Mouse (Mus musculus) liver, embryonic 16.5 days (tissue): Measurements from ENCODE around the gene Aqp7. TPM values are rescaled to one million over a fixed set of nuclear protein-coding genes. Genes with fewer than 3 reads are reported as not detected.

Source experiments
- ATAC-seq: fragments of 200-750 bp; cut with Nextera tagmentation; 2 replicates; pipeline ENCODE4 v1.8.0; 2017; ENCODE audit warnings: low read depth, mild to moderate bottlenecking, moderate number of reproducible peaks, moderate library complexity
- H3K27ac ChIP-seq: fragments of 300-500 bp; sonication (generic); 2 replicates; pipeline ENCODE4 v1.5.1; 2014; ENCODE audit warnings: mild to moderate bottlenecking, low read length
- H3K27me3 ChIP-seq: fragments of 300-500 bp; sonication (generic); 2 replicates; pipeline ENCODE4 v1.6.1; 2014; ENCODE audit warnings: low read depth, low read length, mixed read lengths; ENCODE audit not compliant: control insufficient read depth, insufficient read depth
- H3K36me3 ChIP-seq: fragments of 300-500 bp; sonication (generic); 2 replicates; pipeline ENCODE4 v1.6.1; 2014; ENCODE audit warnings: mild to moderate bottlenecking; ENCODE audit not compliant: control insufficient read depth, insufficient read depth
- H3K4me1 ChIP-seq: fragments of 300-500 bp; sonication (generic); 2 replicates; pipeline ENCODE4 v1.6.1; 2014; ENCODE audit warnings: low read depth, low read length, mixed read lengths; ENCODE audit not compliant: control insufficient read depth
- H3K4me2 ChIP-seq: fragments of 300-500 bp; sonication (generic); 2 replicates; pipeline ENCODE4 v1.6.1; 2014; ENCODE audit warnings: low read depth, low read length, mixed read lengths
- H3K4me3 ChIP-seq: fragments of 300-500 bp; sonication (generic); 2 replicates; pipeline ENCODE4 v1.5.1; 2014; ENCODE audit warnings: low read depth, mild to moderate bottlenecking, low read length
- H3K9ac ChIP-seq: fragments of 300-500 bp; sonication (generic); 2 replicates; pipeline ENCODE4 v1.6.1; 2014; ENCODE audit warnings: low read depth, low read length
- H3K9me3 ChIP-seq: fragments of 300-500 bp; sonication (generic); replicated peaks from 2 replicates; pipeline ENCODE4 v1.6.1; 2016; ENCODE audit warnings: low read length; ENCODE audit not compliant: control insufficient read depth
- WGBS: fragments of 180-500 bp; shearing (Covaris S2); extraction: QIAGEN DNeasy Blood & Tissue Kit; methylation state at CpG from one replicate; pipeline ENCODE4 v1.1.7; 2014; ENCODE audit not compliant: insufficient replicate concordance; 5-methylcytosine and 5-hydroxymethylcytosine counted together
- microRNA-seq: library from miRNA; unstranded; fragments of <30 nt; microRNA quantifications from one replicate; pipeline ENCODE4, GENCODE M21; 2016
- polyA plus RNA-seq: library from polyadenylated mRNA; unstranded; fragments of >200 nt; fragmentation: Nextera tagmentation; extraction: Ambion mirVana; gene quantifications from 2 replicates; pipeline ENCODE4 v1.2.1, GENCODE M21; 2015

The Aqp7 gene
- polyA plus RNA-seq, 1 experiment from 2014 or later: 1.1 TPM

DNA sequence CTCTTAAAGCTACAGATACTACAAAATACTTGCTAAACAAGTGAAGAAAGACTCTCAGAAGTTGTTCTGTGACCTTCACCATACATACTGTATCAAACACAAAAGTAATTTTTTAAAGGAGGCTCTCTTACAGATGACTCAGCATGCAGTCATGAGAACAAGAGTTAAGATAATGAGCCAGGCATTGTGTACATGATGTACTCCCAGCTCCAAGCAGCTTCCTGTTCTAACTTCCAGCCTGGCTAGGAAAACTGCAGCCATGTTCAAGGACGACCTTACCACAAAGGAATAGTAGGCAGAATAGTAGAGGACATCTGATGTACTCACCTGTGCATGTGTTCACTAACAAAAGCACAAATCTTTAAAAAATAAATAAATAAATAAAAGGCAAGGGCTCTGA, 47.7 kb downstream of the Aqp7 start:
- no peaks in the 10 kb centered on the region for H3K9me3 ChIP-seq
- H3K36me3 ChIP-seq: peaks cover 74% of the 10 kb centered on the region
- H3K9ac ChIP-seq: no peak overlapping the region
- peaks cover 25% of the 10 kb centered on the region for H3K4me1 ChIP-seq
- H3K27ac ChIP-seq: no peak overlapping the region
- no peak overlapping the region for H3K4me2 ChIP-seq
- 45% methylated on average over 1 of the region's 1 CpGs for WGBS
- no peak overlapping the region for H3K4me3 ChIP-seq
- H3K27me3 ChIP-seq: no peaks in the 10 kb centered on the region
- ATAC-seq: no peak

DNA sequence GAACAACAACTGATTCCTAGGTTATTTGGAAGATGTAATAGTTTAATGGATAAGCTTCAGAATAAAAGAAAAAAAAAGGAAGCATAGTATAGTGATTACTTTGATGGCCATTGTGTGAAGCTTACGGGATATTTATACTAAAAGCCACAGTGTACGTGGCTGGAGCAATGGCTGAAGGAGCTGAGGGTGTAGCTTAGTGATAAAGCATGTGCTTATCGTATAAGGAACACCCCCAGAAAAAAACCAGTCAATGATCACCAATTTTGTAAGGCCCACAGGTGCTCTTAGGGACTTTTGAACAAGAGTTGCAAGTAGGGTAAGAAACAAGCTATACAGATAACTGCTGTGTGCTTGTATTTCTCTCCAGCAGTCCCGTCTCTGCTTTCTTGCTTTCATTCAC, 50.0 kb downstream of the Aqp7 start:
- no peaks in the 10 kb centered on the region for H3K9me3 ChIP-seq
- H3K4me1 ChIP-seq: peaks cover 27% of the 10 kb centered on the region
- H3K4me2 ChIP-seq: peak overlapping the region; percentile 4; the same call in 1 of the 2 replicates
- H3K4me3 ChIP-seq: no peak overlapping the region
- no peaks in the 10 kb centered on the region for H3K27me3 ChIP-seq
- ATAC-seq: peak; percentile 81
- peaks cover 70% of the 10 kb centered on the region for H3K36me3 ChIP-seq
- peak overlapping the region; percentile 44 for H3K27ac ChIP-seq
- WGBS: 38% methylated on average over 4 of the region's 4 CpGs
- no peak overlapping the region for H3K9ac ChIP-seq

DNA sequence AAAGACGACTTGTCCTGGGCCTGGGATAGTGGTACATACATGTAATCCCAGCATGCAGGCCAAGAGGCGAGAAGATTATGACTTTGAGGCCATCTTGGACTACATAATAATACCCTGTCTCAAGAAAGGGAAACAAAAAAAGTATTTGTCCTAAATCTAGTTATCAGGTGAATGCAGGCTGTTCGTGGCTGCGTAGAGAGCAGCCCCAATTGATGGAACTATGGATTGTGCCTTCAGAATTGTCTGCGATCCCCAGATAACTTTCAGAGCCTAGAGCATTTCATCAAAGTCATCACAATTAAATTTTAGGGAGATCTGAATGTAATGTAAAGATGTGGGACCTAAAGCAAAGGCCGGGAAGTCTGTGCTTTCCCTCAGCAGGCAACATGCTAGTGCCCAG, 51.6 kb downstream of the Aqp7 start:
- H3K27ac ChIP-seq: no peak overlapping the region
- ATAC-seq: peak; percentile 56
- H3K27me3 ChIP-seq: no peaks in the 10 kb centered on the region
- 59% methylated on average over 6 of the region's 6 CpGs for WGBS
- no peak overlapping the region for H3K9ac ChIP-seq
- no peak overlapping the region for H3K4me3 ChIP-seq
- H3K4me1 ChIP-seq: peaks cover 27% of the 10 kb centered on the region
- H3K9me3 ChIP-seq: no peaks in the 10 kb centered on the region
- H3K4me2 ChIP-seq: no peak overlapping the region
- H3K36me3 ChIP-seq: peaks cover 67% of the 10 kb centered on the region

DNA sequence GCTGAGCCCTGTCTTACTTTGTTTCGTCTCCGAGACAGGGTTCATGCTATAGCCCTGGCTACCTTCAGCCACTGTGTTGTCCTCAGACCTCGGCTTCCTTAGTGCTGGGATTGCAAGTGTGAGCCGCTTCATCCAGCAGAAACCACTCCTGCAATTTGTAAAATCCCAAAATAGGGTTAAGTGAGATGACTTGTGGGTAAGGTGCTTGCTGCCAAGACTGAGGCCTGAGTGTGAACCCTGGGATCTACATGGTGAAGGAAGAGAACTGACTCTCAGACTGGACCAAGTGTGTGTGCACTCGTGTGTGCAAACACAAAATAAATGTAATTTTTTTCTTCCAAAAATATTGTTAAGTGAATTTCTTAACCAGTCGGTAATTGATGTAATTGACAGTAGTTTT, 58.3 kb downstream of the Aqp7 start:
- no peaks in the 10 kb centered on the region for H3K4me1 ChIP-seq
- H3K27me3 ChIP-seq: no peaks in the 10 kb centered on the region
- WGBS: 80% methylated on average over 6 of the region's 6 CpGs
- H3K9ac ChIP-seq: no peak overlapping the region
- H3K27ac ChIP-seq: no peak overlapping the region
- peaks cover 64% of the 10 kb centered on the region for H3K36me3 ChIP-seq
- no peak for ATAC-seq
- H3K9me3 ChIP-seq: no peaks in the 10 kb centered on the region
- no peak overlapping the region for H3K4me3 ChIP-seq
- no peak overlapping the region for H3K4me2 ChIP-seq

DNA sequence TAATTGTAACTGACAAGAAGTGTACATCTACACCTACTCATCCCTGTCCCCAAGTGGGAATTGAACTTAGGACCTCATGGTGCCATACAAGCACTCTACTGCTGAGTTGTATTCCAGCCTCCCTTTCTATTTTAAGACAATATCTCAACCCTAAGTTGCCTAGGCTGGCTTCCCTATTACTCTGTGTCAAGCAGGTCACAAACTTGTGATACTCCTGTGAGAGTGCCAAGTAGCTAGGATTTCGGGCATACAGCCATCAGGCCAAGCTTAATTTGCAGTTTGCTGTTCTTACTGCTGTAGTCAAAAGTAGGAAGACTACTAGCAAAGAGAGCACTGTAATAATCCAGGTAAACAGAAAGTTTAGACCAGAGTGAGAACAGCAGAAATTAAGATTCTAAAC, 64.3 kb downstream of the Aqp7 start:
- Histone ChIP-seq H3K27ac (no peak overlapping the region), H3K4me1 (no peaks in the 10 kb centered on the region), H3K9me3 (no peaks in the 10 kb centered on the region), H3K4me3 (no peak overlapping the region), H3K27me3 (no peaks in the 10 kb centered on the region), H3K4me2 (no peak overlapping the region), H3K9ac (no peak overlapping the region), H3K36me3 (peaks cover 36% of the 10 kb centered on the region)
- WGBS: 56% methylated on average over 1 of the region's 1 CpGs
- ATAC-seq: no peak

Small RNAs within 50 kb of the gene (microRNA-seq; reads per million reads assigned to microRNA genes)
- 3.2 reads per million, percentile 10 among the genes with 10 or more reads in this experiment for gene Mir3094

Other genes starting within 250 kb of the Aqp7 start
- gene B4galt1, start 194.1 kb downstream of the Aqp7 start, polyA plus RNA-seq: 29.7 and 32.6 TPM in 2 replicates
- gene Spink4, start 128.1 kb downstream of the Aqp7 start, polyA plus RNA-seq: 0.90 and 2.9 TPM in 2 replicates
- 99.7 and 103 TPM in 2 replicates for gene Bag1, start 99.8 kb downstream of the Aqp7 start, polyA plus RNA-seq
- 41.8 and 44.6 TPM in 2 replicates for gene Chmp5, start 99.7 kb downstream of the Aqp7 start, polyA plus RNA-seq
- 30.5 and 31.5 TPM in 2 replicates for gene Nfx1, start 77.2 kb downstream of the Aqp7 start, polyA plus RNA-seq
- gene Aqp3, start 50.0 kb upstream of the Aqp7 start, polyA plus RNA-seq: 10.4 and 11.4 TPM in 2 replicates
- gene Nol6, start 76.3 kb upstream of the Aqp7 start, polyA plus RNA-seq: 8.5 and 10.1 TPM in 2 replicates
- 47.9 and 56.0 TPM in 2 replicates for gene Ube2r2, start 87.6 kb upstream of the Aqp7 start, polyA plus RNA-seq
- 20.4 and 23.9 TPM in 2 replicates for gene Ubap2, start 227.0 kb upstream of the Aqp7 start, polyA plus RNA-seq